Mouse (Mus musculus): Measurements from ENCODE around the gene Prpsap1. TPM values are rescaled to one million over a fixed set of nuclear protein-coding genes. Genes with fewer than 3 reads are reported as not detected.
"Not testable (repeated sequence)": the region's sequence is repeated elsewhere in the genome, so short reads cannot be mapped to it uniquely, and the experiment has no call there.

Prpsap1 gene
- polyA plus RNA-seq, 1 experiment from 2014 or later = 206 TPM

DNA sequence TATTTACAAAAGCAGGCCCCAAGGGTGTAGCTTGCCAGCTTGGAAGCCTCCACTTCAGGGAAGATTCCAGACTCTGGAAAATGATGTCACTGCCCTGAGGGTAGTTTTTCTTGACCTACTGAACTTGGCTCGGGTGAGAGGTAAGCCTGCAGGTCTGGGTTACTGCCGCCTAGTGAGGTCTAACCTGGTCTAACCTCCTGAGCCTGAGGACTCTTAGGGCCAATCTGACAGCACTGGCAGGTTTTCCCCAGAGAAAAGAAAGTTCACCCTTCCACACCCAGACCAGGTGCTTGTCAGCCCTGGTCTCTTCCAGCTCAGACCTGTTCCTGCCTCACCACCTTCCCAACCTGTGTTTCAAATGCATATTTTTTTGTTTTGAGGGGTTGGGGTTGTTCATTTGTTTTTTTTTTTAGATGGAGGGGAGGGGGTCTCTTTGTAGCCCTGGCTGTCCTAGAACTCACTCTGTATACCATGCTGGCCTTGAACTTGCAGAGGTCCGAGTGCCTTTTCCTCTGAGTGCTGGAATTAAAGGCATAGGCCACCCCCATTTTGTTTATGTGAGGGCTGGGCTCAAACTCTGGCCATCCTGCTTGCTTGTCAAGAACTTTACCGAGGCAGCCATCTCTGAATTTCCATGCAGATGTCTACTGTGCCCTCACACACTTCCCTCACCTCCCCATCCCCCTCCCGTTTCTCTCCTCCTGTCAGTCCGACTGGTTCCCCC lies 67.0 kb downstream of the Prpsap1 start:
- H3K27me3 ChIP-seq (ENCODE audit: insufficient read depth, low read length) = no peaks in the 10 kb centered on the region
- 59% methylated on average over 6 of the region's 6 CpGs for WGBS
- ATAC-seq (ENCODE audit: insufficient read depth) (no peak), DNase-seq (no peak)
- no peak for TF ChIP-seq CTCF (IDR thresholded peaks at IDR 0.05; ENCODE audit: low read depth)
- H3K27ac ChIP-seq (ENCODE audit: low read depth) = no peak overlapping the region
- no peak overlapping the region for H3K9ac ChIP-seq
- no peaks in the 10 kb centered on the region for H3K4me1 ChIP-seq (ENCODE audit: insufficient read depth)
- no peak overlapping the region for H3K4me2 ChIP-seq
- H3K9me3 ChIP-seq (ENCODE audit: low read depth, low read length) = no peaks in the 10 kb centered on the region
- no peak overlapping the region for H3K4me3 ChIP-seq (ENCODE audit: low read depth, low read length)
- no peaks in the 10 kb centered on the region for H3K36me3 ChIP-seq (ENCODE audit: insufficient read depth)

GRCm38 (mm10) chr11:116426328-116426727 lies 67.7 kb downstream of the Prpsap1 start:
- H3K4me1 ChIP-seq (ENCODE audit: insufficient read depth); H3K9ac ChIP-seq; H3K27me3 ChIP-seq (ENCODE audit: insufficient read depth, low read length); H3K27ac ChIP-seq (ENCODE audit: low read depth); ATAC-seq (ENCODE audit: insufficient read depth); H3K36me3 ChIP-seq (ENCODE audit: insufficient read depth); H3K4me2 ChIP-seq; DNase-seq; H3K9me3 ChIP-seq (ENCODE audit: low read depth, low read length); H3K4me3 ChIP-seq (ENCODE audit: low read depth, low read length): not testable (repeated sequence)
- WGBS = 79% methylated on average over 11 of the region's 11 CpGs

GRCm38 (mm10) chr11:116424621-116425407 lies 69.2 kb downstream of the Prpsap1 start:
- Histone ChIP-seq H3K27ac (ENCODE audit: low read depth) (no peak overlapping the region), H3K36me3 (ENCODE audit: insufficient read depth) (no peaks in the 10 kb centered on the region), H3K9me3 (ENCODE audit: low read depth, low read length) (no peaks in the 10 kb centered on the region), H3K4me2 (no peak overlapping the region), H3K9ac (no peak overlapping the region), H3K27me3 (ENCODE audit: insufficient read depth, low read length) (no peaks in the 10 kb centered on the region), H3K4me3 (ENCODE audit: low read depth, low read length) (no peak overlapping the region), H3K4me1 (ENCODE audit: insufficient read depth) (no peaks in the 10 kb centered on the region)
- DNase-seq (no peak), ATAC-seq (ENCODE audit: insufficient read depth) (no peak)
- WGBS = 41% methylated on average over 8 of the region's 8 CpGs
- TF ChIP-seq CTCF (IDR thresholded peaks at IDR 0.05; ENCODE audit: low read depth) = no peak

DNA sequence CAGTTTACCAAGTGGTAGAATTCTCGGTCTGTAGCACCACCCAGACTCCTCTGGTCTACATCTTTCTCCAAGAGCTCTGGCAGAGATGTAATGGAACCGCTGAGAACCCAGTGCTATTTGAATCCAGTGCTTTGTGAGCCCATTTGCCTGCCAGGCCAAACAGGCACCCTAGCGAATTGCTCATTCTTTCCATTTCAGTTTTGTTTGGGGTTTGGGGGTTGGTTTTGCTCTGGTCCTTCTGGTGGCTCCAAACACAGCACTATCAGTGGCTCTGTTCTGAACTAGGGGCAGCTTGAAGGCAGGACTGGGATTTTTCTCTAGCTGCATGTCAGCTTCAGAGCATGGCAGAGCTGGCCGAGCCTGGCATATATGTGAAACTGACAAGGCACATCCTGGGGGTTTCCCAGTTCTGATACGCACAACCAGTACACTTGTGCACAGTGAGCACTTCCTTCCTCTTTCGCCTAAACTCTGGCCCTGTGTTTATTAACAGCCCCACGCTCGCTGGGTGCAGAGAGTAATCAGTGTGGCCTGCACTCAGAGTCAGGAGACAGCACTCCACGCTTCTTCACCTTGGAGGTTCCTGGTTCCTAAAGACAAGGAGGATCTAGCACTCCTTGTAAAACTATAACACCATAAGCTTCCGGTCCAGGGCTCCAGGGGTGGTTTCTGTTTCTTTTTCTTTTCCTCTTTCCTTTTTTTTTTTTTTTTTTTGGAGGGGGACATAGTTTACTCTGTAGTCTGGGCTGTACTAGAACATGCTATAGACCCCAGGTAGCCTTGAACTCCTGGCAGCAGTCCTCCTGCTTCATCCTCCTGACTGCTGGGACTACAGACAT lies 70.0 kb downstream of the Prpsap1 start:
- Histone ChIP-seq H3K9ac (no peak overlapping the region), H3K36me3 (ENCODE audit: insufficient read depth) (no peaks in the 10 kb centered on the region), H3K4me2 (no peak overlapping the region), H3K27ac (ENCODE audit: low read depth) (no peak overlapping the region), H3K27me3 (ENCODE audit: insufficient read depth, low read length) (no peaks in the 10 kb centered on the region), H3K4me1 (ENCODE audit: insufficient read depth) (no peaks in the 10 kb centered on the region), H3K4me3 (ENCODE audit: low read depth, low read length) (no peak overlapping the region), H3K9me3 (ENCODE audit: low read depth, low read length) (no peaks in the 10 kb centered on the region)
- WGBS = 68% methylated on average over 10 of the region's 10 CpGs
- no peak for DNase-seq
- no peak for TF ChIP-seq CTCF (IDR thresholded peaks at IDR 0.05; ENCODE audit: low read depth)
- ATAC-seq (ENCODE audit: insufficient read depth) = no peak

GRCm38 (mm10) chr11:116423214-116423613 lies 70.8 kb downstream of the Prpsap1 start:
- DNase-seq (no peak), ATAC-seq (ENCODE audit: insufficient read depth) (no peak)
- H3K36me3 ChIP-seq (ENCODE audit: insufficient read depth) = no peaks in the 10 kb centered on the region
- H3K4me2 ChIP-seq = no peak overlapping the region
- H3K27ac ChIP-seq (ENCODE audit: low read depth) = no peak overlapping the region
- no peaks in the 10 kb centered on the region for H3K9me3 ChIP-seq (ENCODE audit: low read depth, low read length)
- H3K9ac ChIP-seq = no peak overlapping the region
- no peak overlapping the region for H3K4me3 ChIP-seq (ENCODE audit: low read depth, low read length)
- H3K4me1 ChIP-seq (ENCODE audit: insufficient read depth) = 0 out of 2 replicates have a peak, but pooled peaks cover 5% of the 10 kb centered on the region
- H3K27me3 ChIP-seq (ENCODE audit: insufficient read depth, low read length) = no peaks in the 10 kb centered on the region
- TF ChIP-seq CTCF (IDR thresholded peaks at IDR 0.05; ENCODE audit: low read depth) = no peak
- 75% methylated on average over 6 of the region's 6 CpGs for WGBS

- H3K4me1 ChIP-seq (ENCODE audit: insufficient read depth) = 0 out of 2 replicates have a peak, but pooled peaks cover 7% of the 10 kb centered on the region
- no peak overlapping the region for H3K27ac ChIP-seq (ENCODE audit: low read depth)
- H3K9me3 ChIP-seq (ENCODE audit: low read depth, low read length) = no peaks in the 10 kb centered on the region
- 91% methylated on average over 2 of the region's 2 CpGs for WGBS
- no peak overlapping the region for H3K4me3 ChIP-seq (ENCODE audit: low read depth, low read length)
- H3K27me3 ChIP-seq (ENCODE audit: insufficient read depth, low read length) = no peaks in the 10 kb centered on the region
- TF ChIP-seq CTCF (IDR thresholded peaks at IDR 0.05; ENCODE audit: low read depth) = no peak
- no peak overlapping the region for H3K9ac ChIP-seq
- H3K36me3 ChIP-seq (ENCODE audit: insufficient read depth) = no peaks in the 10 kb centered on the region
- ATAC-seq (ENCODE audit: insufficient read depth) = no peak
- no peak for DNase-seq
- H3K4me2 ChIP-seq = no peak overlapping the region
Measured at GRCm38 (mm10) chr11:116422562-116422961, 71.4 kb downstream of the Prpsap1 start.
